19 mouse cellular contexts compared by ENCODE assay signal in genomic region chr12:111889251-111889650, GRCm38 (mm10). TPM values are rescaled to one million over a fixed set of nuclear protein-coding genes. Genes with fewer than 3 reads are reported as not detected.
DNase-seq lines count a peak whose midpoint lies in the region; ATAC-seq and TF ChIP-seq lines count a peak whose summit lies in the region.
"Had no signal": no experiment of that assay in that cellular context is flagged by ENCODE, and none has a peak within 500 bp of the region (broad histone marks: within the 10 kb centered on the region; RNA-seq: fewer than 3 reads in every experiment).

No protein-coding gene starts in this region.

- H3K27ac ChIP-seq in midbrain, embryonic 16.5 days (ENCODE audit: low read length), result no peak overlapping the region
- H3K27ac ChIP-seq in thymus, adult 2 months (ENCODE audit: control insufficient read depth, insufficient read depth, low read length), result no peak overlapping the region
- H3K27ac ChIP-seq: forebrain, embryonic 12.5 days; kidney, postnatal 0 days; limb, embryonic 15.5 days; midbrain, embryonic 10.5 days; neural tube, embryonic 12.5 days had no signal

- no peaks in the 10 kb centered on the region for H3K9me3 ChIP-seq in midbrain, embryonic 16.5 days (replicated peaks; ENCODE audit: control insufficient read depth, low read length, poor library complexity, severe bottlenecking)
- H3K9me3 ChIP-seq: forebrain, embryonic 12.5 days; limb, embryonic 15.5 days; midbrain, embryonic 10.5 days; neural tube, embryonic 12.5 days had no signal

- H3K9ac ChIP-seq in midbrain, embryonic 16.5 days (ENCODE audit: low read depth, low read length), result no peak overlapping the region
- H3K9ac ChIP-seq: forebrain, embryonic 12.5 days; limb, embryonic 15.5 days; lung, embryonic 14.5 days; neural tube, embryonic 12.5 days had no signal

- no peaks in the 10 kb centered on the region for H3K4me1 ChIP-seq in midbrain, embryonic 16.5 days (ENCODE audit: control insufficient read depth, insufficient read depth, low read length)
- peaks cover 5% of the 10 kb centered on the region; the same call in 1 of the 2 replicates for H3K4me1 ChIP-seq in thymus, adult 2 months (replicated peaks; ENCODE audit: control insufficient read depth, insufficient read depth, low read length)
- H3K4me1 ChIP-seq: forebrain, embryonic 12.5 days had no signal

- H3K4me3 ChIP-seq in midbrain, embryonic 16.5 days (ENCODE audit: low read depth, low read length), result no peak overlapping the region
- H3K4me3 ChIP-seq in thymus, adult 2 months (ENCODE audit: control insufficient read depth, insufficient read depth, low read length), result no peak overlapping the region
- H3K4me3 ChIP-seq: forebrain, embryonic 12.5 days; limb, embryonic 15.5 days; midbrain, embryonic 10.5 days; neural tube, embryonic 12.5 days had no signal

- H3K36me3 ChIP-seq in midbrain, embryonic 16.5 days (ENCODE audit: control insufficient read depth, insufficient read depth, low read length), result no peaks in the 10 kb centered on the region
- H3K36me3 ChIP-seq in thymus, adult 2 months (ENCODE audit: control insufficient read depth, insufficient read depth, low read length), result no peaks in the 10 kb centered on the region
- H3K36me3 ChIP-seq: forebrain, embryonic 12.5 days; limb, embryonic 15.5 days; midbrain, embryonic 10.5 days; neural tube, embryonic 12.5 days had no signal

- no peak for TF ChIP-seq CTCF in thymus, adult 2 months (IDR thresholded peaks at IDR 0.05; ENCODE audit: borderline replicate concordance, control insufficient read depth, extremely low read depth, insufficient read depth, low read length, poor library complexity)

- 87% methylated on average over 3 of the region's 3 CpGs for WGBS in midbrain, embryonic 16.5 days
- WGBS in thymus, adult 2 months, result 32% methylated on average over 3 of the region's 3 CpGs

- ATAC-seq in granulocyte monocyte progenitor cell, adult 5-6 weeks (replicated peaks; ENCODE audit: poor library complexity, severe bottlenecking), result peak; percentile 88
- peak; percentile 59; the same call in 1 of the 2 replicates for ATAC-seq in monocyte, adult 5-6 weeks (replicated peaks; ENCODE audit: insufficient number of reproducible peaks, low FRiP score, low TSS enrichment, poor library complexity, severe bottlenecking)
- ATAC-seq in midbrain, embryonic 16.5 days, result no peak
- ATAC-seq: activated CD4-positive, CD25-positive, alpha-beta regulatory T cell, adult 4 months had no signal

- no peak overlapping the region for H3K4me2 ChIP-seq in midbrain, embryonic 16.5 days (ENCODE audit: low read length)
- H3K4me2 ChIP-seq: forebrain, embryonic 12.5 days; limb, embryonic 15.5 days; lung, embryonic 14.5 days; neural tube, embryonic 12.5 days had no signal

- peak; percentile 24 to 54 for DNase-seq in lung, adult 18-20 months
- no peak for DNase-seq in lung, postnatal 4 days
- DNase-seq in B cell, adult 2 months, result peak; percentile 60 to 69
- DNase-seq in thymus, adult 2 months, result no peak
- no peak for DNase-seq in left cerebral cortex, adult 18-20 months (ENCODE audit: low spot score in 2 of 2)
- DNase-seq: adrenal gland, postnatal 10 days; cerebellum, adult 18-20 months; gastrocnemius, postnatal 14 days; kidney, adult 18-20 months; lung, embryonic 14.5 days had no signal

- no peak for TF ChIP-seq POLR2A in thymus, adult 2 months (IDR thresholded peaks at IDR 0.05; ENCODE audit: control insufficient read depth, extremely low read depth, insufficient read depth, low read length, poor library complexity)

- H3K27me3 ChIP-seq in midbrain, embryonic 16.5 days (ENCODE audit: control insufficient read depth, insufficient read depth, low read depth, low read length), result no peaks in the 10 kb centered on the region
- H3K27me3 ChIP-seq in thymus, adult 2 months (ENCODE audit: control insufficient read depth, insufficient read depth, low read length), result no peaks in the 10 kb centered on the region
- H3K27me3 ChIP-seq: forebrain, embryonic 12.5 days; limb, embryonic 15.5 days; neural tube, embryonic 12.5 days had no signal

RNA-seq across cellular contexts. Expression of gene Ppp1r13b, which starts 18.7 kb away (rescaled TPM):
- total RNA-seq in granulocyte monocyte progenitor cell, adult 5-6 weeks (2014; fragmentation: Nextera tagmentation), result 11.2 and 11.4 TPM in 2 replicates
- 2.9 and 4.7 TPM in 2 replicates for total RNA-seq in granulocyte monocyte progenitor cell, adult 5-6 weeks (2017)
- 9.8 to 19.1 TPM (median 12.6 TPM) in 3 replicates for total RNA-seq in monocyte, adult 5-6 weeks (2017)
- polyA plus RNA-seq in midbrain, embryonic 16.5 days (2015; fragmentation: Nextera tagmentation; extraction: Ambion mirVana), result 37.9 and 42.9 TPM in 2 replicates
- polyA plus RNA-seq in thymus, adult 2 months (2012; rRNA removed), result 28.1 and 30.1 TPM in 2 replicates
- total RNA-seq in left cerebral cortex, adult 18-20 months (2021), result 10 to 100 TPM; 58.8 to 67.3 TPM

Comparison
In these comparisons a context has a peak if more than half of its experiments do, and no peak if none do; other contexts are left out.
1. DNase-seq: peak in lung, adult 18-20 months (2 of 2) and B cell, adult 2 months (2 of 2); none in lung, postnatal 4 days (0 of 2), thymus, adult 2 months (single experiment) and left cerebral cortex, adult 18-20 months (0 of 2).